Mouse (Mus musculus): ENCODE measurements at regions not wholly inside any gene's neighbourhood (a gene's known extent, or its start where the extent isn't known, plus 50 kb on each side); places are given as distances from the start of the nearest gene placed in this dataset.

GRCm38 (mm10) chr9:98722885-98723284 lies 119.4 kb upstream of the Prr23a1 start:
- Histone ChIP-seq H3K4me3 (ENCODE audit: insufficient read depth in 1 of 2, low read depth in 1 of 2, low read length in 2 of 2, poor library complexity in 1 of 2, severe bottlenecking in 1 of 2) (no peak overlapping the region), H3K9me3 (ENCODE audit: control insufficient read depth, insufficient read depth, low read depth, low read length) (no peaks in the 10 kb centered on the region), H3K27ac (ENCODE audit: insufficient read depth, low read depth, low read length, poor library complexity, severe bottlenecking) (no peak overlapping the region), H3K4me1 (ENCODE audit: control insufficient read depth in 2 of 2, insufficient read depth in 2 of 2, low read length in 2 of 2, poor library complexity in 1 of 2) (peaks cover 0 to 3% of the 10 kb centered on the region in 2 experiments; a peak in 1 of 4 replicates), H3K36me3 (ENCODE audit: control insufficient read depth, insufficient read depth, low read length, poor library complexity, severe bottlenecking) (no peaks in the 10 kb centered on the region), H3K9ac (ENCODE audit: insufficient read depth, low read depth, low read length, poor library complexity, severe bottlenecking) (no peak overlapping the region)
- DNase-seq (ENCODE audit: low read depth, low spot score) = no peak
- TF ChIP-seq ZC3H11A (IDR thresholded peaks at IDR 0.05; ENCODE audit: borderline replicate concordance, low read depth, low read length) = no peak
- TF ChIP-seq CHD2 (IDR thresholded peaks at IDR 0.05; ENCODE audit: low read depth, low read length) = no peak
- no peak for TF ChIP-seq MAFK (IDR thresholded peaks at IDR 0.05; ENCODE audit: insufficient read depth, low read depth, low read length)
- TF ChIP-seq ZNF384 (IDR thresholded peaks at IDR 0.05; ENCODE audit: low read depth, low read length) = no peak
- TF ChIP-seq HCFC1 (IDR thresholded peaks at IDR 0.05; ENCODE audit: borderline replicate concordance, insufficient read depth, low read length) = no peak
- in situ Hi-C loops (cut with MboI; ENCODE audit: low sequenced_read_pairs in 2 of 2, unreplicated experiment in 2 of 2) = no loop called here

DNA sequence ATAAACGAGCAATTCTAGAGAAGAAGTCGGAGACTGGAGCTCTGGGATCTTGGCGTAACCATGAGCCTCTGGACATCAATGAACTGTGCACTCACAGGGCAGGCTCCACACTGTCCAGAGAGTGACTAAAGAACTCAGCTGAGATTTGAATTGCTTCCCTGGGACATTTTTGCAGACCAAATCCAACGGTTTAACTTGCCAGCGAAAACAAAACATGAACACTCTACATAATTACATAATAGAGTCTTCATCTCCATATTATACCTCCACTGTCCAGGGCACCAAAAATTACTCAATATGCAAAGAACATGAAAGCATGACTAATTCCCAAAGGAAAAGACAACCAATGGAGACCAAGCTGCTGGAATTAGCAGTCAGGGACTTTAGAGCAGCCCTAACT lies 119.9 kb upstream of the Mrps22 start:
- no peaks in the 10 kb centered on the region for H3K9me3 ChIP-seq (ENCODE audit: control insufficient read depth, insufficient read depth, low read depth, low read length)
- TF ChIP-seq ZC3H11A (IDR thresholded peaks at IDR 0.05; ENCODE audit: borderline replicate concordance, low read depth, low read length) = no peak
- TF ChIP-seq MAFK (IDR thresholded peaks at IDR 0.05; ENCODE audit: insufficient read depth, low read depth, low read length) = no peak
- no peak for TF ChIP-seq HCFC1 (IDR thresholded peaks at IDR 0.05; ENCODE audit: borderline replicate concordance, insufficient read depth, low read length)
- TF ChIP-seq ZNF384 (IDR thresholded peaks at IDR 0.05; ENCODE audit: low read depth, low read length) = no peak
- TF ChIP-seq CHD2 (IDR thresholded peaks at IDR 0.05; ENCODE audit: low read depth, low read length) = no peak
- in situ Hi-C loops (cut with MboI; ENCODE audit: low sequenced_read_pairs in 2 of 2, unreplicated experiment in 2 of 2) = no loop called here
- no peak overlapping the region for H3K4me3 ChIP-seq (ENCODE audit: insufficient read depth in 1 of 2, low read depth in 1 of 2, low read length in 2 of 2, poor library complexity in 1 of 2, severe bottlenecking in 1 of 2)
- H3K27ac ChIP-seq (ENCODE audit: insufficient read depth, low read depth, low read length, poor library complexity, severe bottlenecking) = no peak overlapping the region
- H3K36me3 ChIP-seq (ENCODE audit: control insufficient read depth, insufficient read depth, low read length, poor library complexity, severe bottlenecking) = no peaks in the 10 kb centered on the region
- DNase-seq (ENCODE audit: low read depth, low spot score) = no peak
- no peak overlapping the region for H3K9ac ChIP-seq (ENCODE audit: insufficient read depth, low read depth, low read length, poor library complexity, severe bottlenecking)
- H3K4me1 ChIP-seq (ENCODE audit: control insufficient read depth in 2 of 2, insufficient read depth in 2 of 2, low read length in 2 of 2, poor library complexity in 1 of 2) = no peaks in the 10 kb centered on the region; a peak in 1 of 4 replicates

DNA sequence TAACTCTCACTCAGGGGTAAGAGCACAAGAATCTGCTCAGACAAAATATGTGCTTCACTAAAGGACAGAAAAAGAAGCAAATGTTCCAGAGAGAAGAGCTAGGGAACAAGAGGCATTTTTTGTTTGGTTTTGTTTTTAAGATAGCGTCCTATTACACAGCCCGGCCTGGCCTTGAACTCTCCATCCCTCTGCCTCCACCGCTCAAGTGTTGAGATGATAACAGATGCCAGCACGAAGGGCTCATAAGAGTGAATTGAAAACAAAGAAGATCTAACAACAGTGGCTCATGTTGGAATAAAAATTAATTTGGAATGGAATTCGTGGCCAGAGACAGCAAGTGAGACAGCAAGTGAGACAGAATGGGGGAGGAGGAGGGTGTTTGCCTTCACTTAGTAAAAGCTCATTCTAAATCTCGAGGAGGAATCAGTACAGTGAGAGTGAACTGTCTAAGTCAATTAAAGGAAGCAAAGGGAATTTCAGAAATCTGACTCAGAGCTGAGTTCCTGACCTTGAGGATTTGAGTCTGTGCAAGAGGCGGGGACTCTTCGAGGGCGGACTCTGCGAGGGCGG lies 116.3 kb upstream of the Mrps22 start:
- Histone ChIP-seq H3K9ac (ENCODE audit: insufficient read depth, low read depth, low read length, poor library complexity, severe bottlenecking) (no peak overlapping the region), H3K4me1 (ENCODE audit: control insufficient read depth in 2 of 2, insufficient read depth in 2 of 2, low read length in 2 of 2, poor library complexity in 1 of 2) (no peaks in the 10 kb centered on the region), H3K4me3 (ENCODE audit: insufficient read depth in 1 of 2, low read depth in 1 of 2, low read length in 2 of 2, poor library complexity in 1 of 2, severe bottlenecking in 1 of 2) (no peak overlapping the region), H3K36me3 (ENCODE audit: control insufficient read depth, insufficient read depth, low read length, poor library complexity, severe bottlenecking) (no peaks in the 10 kb centered on the region), H3K27ac (ENCODE audit: insufficient read depth, low read depth, low read length, poor library complexity, severe bottlenecking) (no peak overlapping the region), H3K9me3 (ENCODE audit: control insufficient read depth, insufficient read depth, low read depth, low read length) (no peaks in the 10 kb centered on the region)
- DNase-seq (ENCODE audit: low read depth, low spot score) = no peak
- in situ Hi-C loops (cut with MboI; ENCODE audit: low sequenced_read_pairs in 2 of 2, unreplicated experiment in 2 of 2) = no loop called here
- TF ChIP-seq HCFC1 (IDR thresholded peaks at IDR 0.05; ENCODE audit: borderline replicate concordance, insufficient read depth, low read length) (no peak), ZC3H11A (IDR thresholded peaks at IDR 0.05; ENCODE audit: borderline replicate concordance, low read depth, low read length) (no peak), ZNF384 (IDR thresholded peaks at IDR 0.05; ENCODE audit: low read depth, low read length) (no peak), MAFK (IDR thresholded peaks at IDR 0.05; ENCODE audit: insufficient read depth, low read depth, low read length) (no peak), CHD2 (IDR thresholded peaks at IDR 0.05; ENCODE audit: low read depth, low read length) (no peak)

GRCm38 (mm10) chr9:98714661-98715060 lies 113.2 kb upstream of the Mrps22 start:
- H3K4me3 ChIP-seq (ENCODE audit: insufficient read depth in 1 of 2, low read depth in 1 of 2, low read length in 2 of 2, poor library complexity in 1 of 2, severe bottlenecking in 1 of 2) = no peak overlapping the region
- H3K36me3 ChIP-seq (ENCODE audit: control insufficient read depth, insufficient read depth, low read length, poor library complexity, severe bottlenecking) = no peaks in the 10 kb centered on the region
- in situ Hi-C loops (cut with MboI; ENCODE audit: low sequenced_read_pairs in 2 of 2, unreplicated experiment in 2 of 2) = no loop called here
- no peak overlapping the region for H3K9ac ChIP-seq (ENCODE audit: insufficient read depth, low read depth, low read length, poor library complexity, severe bottlenecking)
- no peaks in the 10 kb centered on the region for H3K9me3 ChIP-seq (ENCODE audit: control insufficient read depth, insufficient read depth, low read depth, low read length)
- H3K4me1 ChIP-seq (ENCODE audit: control insufficient read depth in 2 of 2, insufficient read depth in 2 of 2, low read length in 2 of 2, poor library complexity in 1 of 2) = no peaks in the 10 kb centered on the region
- no peak overlapping the region for H3K27ac ChIP-seq (ENCODE audit: insufficient read depth, low read depth, low read length, poor library complexity, severe bottlenecking)
- DNase-seq (ENCODE audit: low read depth, low spot score) = no peak
- TF ChIP-seq ZC3H11A (IDR thresholded peaks at IDR 0.05; ENCODE audit: borderline replicate concordance, low read depth, low read length) (no peak), CHD2 (IDR thresholded peaks at IDR 0.05; ENCODE audit: low read depth, low read length) (no peak)

DNA sequence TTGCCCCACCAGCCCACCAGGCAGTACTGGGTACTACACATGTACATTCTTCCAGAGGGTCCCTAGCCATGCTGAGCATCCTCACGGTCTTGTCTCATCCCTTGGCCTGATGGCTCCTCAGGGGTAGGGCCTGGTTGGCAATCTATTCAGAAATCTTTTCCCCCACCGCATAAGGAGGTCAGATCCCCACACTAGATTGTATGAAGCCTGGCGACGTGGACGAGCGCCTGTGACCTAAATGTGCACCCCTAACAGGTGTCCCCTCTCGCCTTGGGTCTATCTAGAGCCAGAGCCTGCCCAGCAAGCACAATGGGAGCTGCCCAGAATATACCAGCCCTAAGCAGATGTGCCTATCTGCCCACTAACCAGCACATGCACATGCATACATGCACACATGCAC lies 111.4 kb upstream of the Mrps22 start:
- H3K27ac ChIP-seq (ENCODE audit: insufficient read depth, low read depth, low read length, poor library complexity, severe bottlenecking) = no peak overlapping the region
- no peaks in the 10 kb centered on the region for H3K4me1 ChIP-seq (ENCODE audit: control insufficient read depth in 2 of 2, insufficient read depth in 2 of 2, low read length in 2 of 2, poor library complexity in 1 of 2)
- H3K9ac ChIP-seq (ENCODE audit: insufficient read depth, low read depth, low read length, poor library complexity, severe bottlenecking) = no peak overlapping the region
- no peak overlapping the region for H3K4me3 ChIP-seq (ENCODE audit: insufficient read depth in 1 of 2, low read depth in 1 of 2, low read length in 2 of 2, poor library complexity in 1 of 2, severe bottlenecking in 1 of 2)
- in situ Hi-C loops (cut with MboI; ENCODE audit: low sequenced_read_pairs in 2 of 2, unreplicated experiment in 2 of 2) = no loop called here
- DNase-seq (ENCODE audit: low read depth, low spot score) = no peak
- H3K9me3 ChIP-seq (ENCODE audit: control insufficient read depth, insufficient read depth, low read depth, low read length) = no peaks in the 10 kb centered on the region
- TF ChIP-seq ZC3H11A (IDR thresholded peaks at IDR 0.05; ENCODE audit: borderline replicate concordance, low read depth, low read length) (no peak), ZNF384 (IDR thresholded peaks at IDR 0.05; ENCODE audit: low read depth, low read length) (no peak), HCFC1 (IDR thresholded peaks at IDR 0.05; ENCODE audit: borderline replicate concordance, insufficient read depth, low read length) (no peak), MAFK (IDR thresholded peaks at IDR 0.05; ENCODE audit: insufficient read depth, low read depth, low read length) (no peak), CHD2 (IDR thresholded peaks at IDR 0.05; ENCODE audit: low read depth, low read length) (no peak)
- no peaks in the 10 kb centered on the region for H3K36me3 ChIP-seq (ENCODE audit: control insufficient read depth, insufficient read depth, low read length, poor library complexity, severe bottlenecking)

Data from ES-E14 (cell line).